Mouse (Mus musculus): ENCODE results near the gene Cradd. TPM values are rescaled to one million over a fixed set of nuclear protein-coding genes. Genes with fewer than 3 reads are reported as not detected.

Gene Cradd
- total RNA-seq, 2 experiments from 2014 or later = 3.8 to 10.7 TPM

- no peak for ATAC-seq (replicated peaks; ENCODE audit: poor library complexity)
Observed at GRCm38 (mm10) chr10:95308991-95309390, 14.9 kb downstream of the Cradd start.

GRCm38 (mm10) chr10:95307916-95308315 lies 16.0 kb downstream of the Cradd start:
- ATAC-seq (replicated peaks; ENCODE audit: poor library complexity) = no peak

- ATAC-seq (replicated peaks; ENCODE audit: poor library complexity) = no peak
Observed at GRCm38 (mm10) chr10:95306824-95307552, 16.9 kb downstream of the Cradd start.

- no peak for ATAC-seq (replicated peaks; ENCODE audit: poor library complexity)
Observed at GRCm38 (mm10) chr10:95304240-95304639, 19.7 kb downstream of the Cradd start.

GRCm38 (mm10) chr10:95302211-95303163 lies 21.4 kb downstream of the Cradd start:
- ATAC-seq (replicated peaks; ENCODE audit: poor library complexity) = peak; percentile 67

GRCm38 (mm10) chr10:95300178-95300793 lies 23.6 kb downstream of the Cradd start:
- ATAC-seq (replicated peaks; ENCODE audit: poor library complexity) = no peak

GRCm38 (mm10) chr10:95299808-95300133 lies 24.2 kb downstream of the Cradd start:
- no peak for ATAC-seq (replicated peaks; ENCODE audit: poor library complexity)

GRCm38 (mm10) chr10:95299010-95299807 lies 24.7 kb downstream of the Cradd start:
- ATAC-seq (replicated peaks; ENCODE audit: poor library complexity) = no peak

- ATAC-seq (replicated peaks; ENCODE audit: poor library complexity) = no peak
Observed at GRCm38 (mm10) chr10:95298504-95298903, 25.4 kb downstream of the Cradd start.

GRCm38 (mm10) chr10:95297690-95298104 lies 26.2 kb downstream of the Cradd start:
- peak; percentile 79 for ATAC-seq (replicated peaks; ENCODE audit: poor library complexity)

GRCm38 (mm10) chr10:95297024-95297423 lies 26.9 kb downstream of the Cradd start:
- no peak for ATAC-seq (replicated peaks; ENCODE audit: poor library complexity)

GRCm38 (mm10) chr10:95293261-95293660 lies 30.7 kb downstream of the Cradd start:
- no peak for ATAC-seq (replicated peaks; ENCODE audit: poor library complexity)

- ATAC-seq (replicated peaks; ENCODE audit: poor library complexity) = no peak
Observed at GRCm38 (mm10) chr10:95292269-95292668, 31.7 kb downstream of the Cradd start.

GRCm38 (mm10) chr10:95291133-95291876 lies 32.6 kb downstream of the Cradd start:
- peak; percentile 53 for ATAC-seq (replicated peaks; ENCODE audit: poor library complexity)

- ATAC-seq (replicated peaks; ENCODE audit: poor library complexity) = peak; percentile 52
Observed at GRCm38 (mm10) chr10:95289819-95290218, 34.1 kb downstream of the Cradd start.

- no peak for ATAC-seq (replicated peaks; ENCODE audit: poor library complexity)
Observed at GRCm38 (mm10) chr10:95288206-95288605, 35.7 kb downstream of the Cradd start.

- no peak for ATAC-seq (replicated peaks; ENCODE audit: poor library complexity)
Observed at GRCm38 (mm10) chr10:95287351-95287750, 36.6 kb downstream of the Cradd start.

- peak; percentile 63 for ATAC-seq (replicated peaks; ENCODE audit: poor library complexity)
Observed at GRCm38 (mm10) chr10:95283434-95283833, 40.5 kb downstream of the Cradd start.

GRCm38 (mm10) chr10:95281996-95282395 lies 41.9 kb downstream of the Cradd start:
- ATAC-seq (replicated peaks; ENCODE audit: poor library complexity) = no peak

GRCm38 (mm10) chr10:95281466-95281990 lies 42.4 kb downstream of the Cradd start:
- no peak for ATAC-seq (replicated peaks; ENCODE audit: poor library complexity)
